Mouse (Mus musculus): ENCODE measurements around the gene Tmub1.

GRCm38 (mm10) chr5:24400362-24400761, 47.3 kb downstream of the Tmub1 start:
- TF ChIP-seq CTCF (IDR thresholded peaks at IDR 0.05; ENCODE audit: control insufficient read depth, insufficient read depth, insufficient read length) (no peak), MAX (IDR thresholded peaks at IDR 0.05) (no peak), MYOG (IDR thresholded peaks at IDR 0.05; ENCODE audit: control insufficient read depth, extremely low read depth, insufficient read length) (no peak)
